Mouse (Mus musculus): Measurements from ENCODE around the gene Cyp17a1. TPM values are rescaled to one million over a fixed set of nuclear protein-coding genes. Genes with fewer than 3 reads are reported as not detected.

Cyp17a1 gene
- polyA plus RNA-seq (2012; rRNA removed), result not detected in 2 replicates

DNA sequence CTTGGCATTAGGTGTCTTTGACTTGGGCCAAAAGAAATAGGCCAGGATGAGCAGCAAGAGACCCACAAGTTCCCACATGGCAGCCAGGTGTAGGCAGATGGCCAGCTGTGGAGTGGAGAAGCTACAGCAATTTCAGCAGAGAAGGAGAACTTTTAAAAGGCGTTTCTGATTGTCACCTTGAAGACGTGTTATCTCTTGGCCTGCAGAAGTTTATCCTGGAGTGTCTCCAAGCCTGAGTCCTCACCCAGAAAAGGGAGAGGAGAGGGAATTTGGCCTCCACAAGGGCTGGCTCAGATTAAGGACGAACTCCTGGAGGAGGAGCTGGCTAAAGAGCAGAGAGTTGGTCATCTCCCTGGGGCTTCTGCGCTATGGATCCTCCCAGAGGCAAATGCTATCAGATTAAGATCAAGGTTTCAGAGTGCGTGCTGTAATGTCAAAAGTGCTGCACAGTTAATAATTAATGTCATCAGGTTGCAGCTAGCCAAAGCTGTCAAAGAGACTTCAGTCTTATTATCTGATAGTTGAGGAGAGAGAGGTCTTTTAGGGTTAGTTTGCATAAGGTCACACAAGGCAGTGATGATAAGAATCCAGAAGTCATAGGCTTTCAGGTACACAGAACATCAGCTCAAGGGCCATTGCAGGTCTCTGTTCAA, at the start of gene Cyp17a1:
Cyp17a1 (minus strand) TSS at position 407 of the 653 bp plus-strand sequence.
- no peak for TF ChIP-seq POLR2A (IDR thresholded peaks at IDR 0.05; ENCODE audit: borderline replicate concordance, extremely low read depth, insufficient read depth, insufficient read length, poor library complexity, severe bottlenecking)
- TF ChIP-seq CTCF (IDR thresholded peaks at IDR 0.05; ENCODE audit: borderline replicate concordance, extremely low read depth, insufficient read depth, insufficient read length), result no peak

DNA sequence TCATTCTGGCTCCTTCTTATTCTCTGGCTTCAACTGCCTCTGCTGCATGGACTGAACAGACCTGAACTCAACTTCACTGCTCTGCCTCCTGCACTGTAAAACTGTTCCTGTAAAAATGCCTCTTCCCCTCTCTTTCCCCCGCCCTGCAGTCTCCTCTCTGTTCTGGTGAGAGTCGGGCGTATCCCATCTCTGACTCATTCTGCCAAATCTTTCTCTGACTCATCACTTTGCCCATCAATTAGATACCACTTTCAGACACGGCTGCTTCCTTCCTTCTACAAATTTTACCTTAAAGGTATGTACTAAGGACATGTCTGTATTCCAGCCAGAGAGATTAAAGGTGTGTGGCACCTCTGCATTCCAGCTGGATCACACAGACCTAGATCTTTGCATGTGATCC, 45.2 kb upstream of the Cyp17a1 start:
- no peak for DNase-seq (ENCODE audit: low read depth)
- no peak for TF ChIP-seq CTCF (IDR thresholded peaks at IDR 0.05; ENCODE audit: borderline replicate concordance, extremely low read depth, insufficient read depth, insufficient read length)
- TF ChIP-seq POLR2A (IDR thresholded peaks at IDR 0.05; ENCODE audit: borderline replicate concordance, extremely low read depth, insufficient read depth, insufficient read length, poor library complexity, severe bottlenecking), result no peak

More for the DNA sequence above, at the start of gene Cyp17a1:
- DNase-seq (ENCODE audit: low read depth), result no peak

DNA sequence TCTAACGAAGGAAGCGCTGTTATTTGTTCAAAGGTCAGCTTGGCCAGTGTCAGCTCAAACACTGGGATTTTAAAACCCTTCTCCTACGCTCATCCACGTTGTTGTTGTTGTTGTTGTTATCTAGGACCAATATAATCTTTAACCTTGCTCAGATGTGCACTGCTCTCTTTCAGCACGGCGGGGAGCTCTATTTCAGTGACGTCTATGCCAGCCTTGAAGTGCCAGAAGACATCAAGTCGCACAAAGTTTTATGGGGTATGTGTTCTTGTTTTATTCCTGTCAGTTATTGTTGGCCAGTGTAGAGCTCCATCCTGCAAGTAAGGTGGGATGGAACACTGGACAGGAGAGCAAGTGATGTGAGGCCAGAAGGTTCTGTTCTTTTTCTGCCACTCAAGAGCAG, 42.0 kb upstream of the Cyp17a1 start:
- DNase-seq (ENCODE audit: low read depth), result no peak
- no peak for TF ChIP-seq CTCF (IDR thresholded peaks at IDR 0.05; ENCODE audit: borderline replicate concordance, extremely low read depth, insufficient read depth, insufficient read length)
- no peak for TF ChIP-seq POLR2A (IDR thresholded peaks at IDR 0.05; ENCODE audit: borderline replicate concordance, extremely low read depth, insufficient read depth, insufficient read length, poor library complexity, severe bottlenecking)

DNA sequence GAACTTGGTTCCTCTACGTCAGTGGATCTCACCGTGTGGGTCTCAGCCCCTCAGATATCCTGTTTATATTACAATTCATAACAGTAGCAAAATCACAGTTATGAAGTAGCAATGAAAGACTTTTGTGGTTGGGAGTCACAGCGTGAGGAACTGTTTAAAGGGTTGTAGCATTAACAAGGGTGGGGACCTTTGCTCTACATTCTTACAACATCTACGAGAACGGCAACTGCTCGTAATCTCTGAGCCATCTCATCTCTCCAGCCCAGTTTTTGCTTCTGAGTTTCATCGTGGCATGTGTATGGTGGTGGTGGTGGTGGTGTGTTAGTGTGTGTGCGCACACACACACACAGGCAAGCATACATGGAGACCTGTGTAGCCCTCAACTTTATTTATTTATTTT, 41.3 kb upstream of the Cyp17a1 start:
- DNase-seq (ENCODE audit: low read depth), result no peak
- TF ChIP-seq POLR2A (IDR thresholded peaks at IDR 0.05; ENCODE audit: borderline replicate concordance, extremely low read depth, insufficient read depth, insufficient read length, poor library complexity, severe bottlenecking), result no peak

DNA sequence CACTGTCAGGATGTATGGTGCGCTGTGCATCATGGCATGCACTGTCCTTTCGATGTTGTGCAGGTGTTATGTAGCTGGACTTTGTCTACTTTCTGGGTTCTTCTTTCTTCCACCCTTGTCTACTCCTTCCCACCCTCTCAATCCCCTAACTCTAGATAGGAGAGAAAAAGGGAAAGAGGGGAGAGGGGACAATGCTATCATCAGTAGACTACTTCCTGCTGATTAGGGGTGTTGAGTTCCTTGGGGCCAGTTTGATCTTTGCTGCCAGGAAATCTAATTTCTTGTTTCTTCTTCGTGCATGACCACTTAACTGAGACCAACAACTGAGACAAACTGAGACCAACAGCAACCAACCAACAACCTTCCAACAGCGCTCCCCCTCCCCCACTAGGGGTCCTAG, 37.6 kb upstream of the Cyp17a1 start:
- DNase-seq (ENCODE audit: low read depth), result no peak
- TF ChIP-seq CTCF (IDR thresholded peaks at IDR 0.05; ENCODE audit: borderline replicate concordance, extremely low read depth, insufficient read depth, insufficient read length), result no peak
- no peak for TF ChIP-seq POLR2A (IDR thresholded peaks at IDR 0.05; ENCODE audit: borderline replicate concordance, extremely low read depth, insufficient read depth, insufficient read length, poor library complexity, severe bottlenecking)

DNA sequence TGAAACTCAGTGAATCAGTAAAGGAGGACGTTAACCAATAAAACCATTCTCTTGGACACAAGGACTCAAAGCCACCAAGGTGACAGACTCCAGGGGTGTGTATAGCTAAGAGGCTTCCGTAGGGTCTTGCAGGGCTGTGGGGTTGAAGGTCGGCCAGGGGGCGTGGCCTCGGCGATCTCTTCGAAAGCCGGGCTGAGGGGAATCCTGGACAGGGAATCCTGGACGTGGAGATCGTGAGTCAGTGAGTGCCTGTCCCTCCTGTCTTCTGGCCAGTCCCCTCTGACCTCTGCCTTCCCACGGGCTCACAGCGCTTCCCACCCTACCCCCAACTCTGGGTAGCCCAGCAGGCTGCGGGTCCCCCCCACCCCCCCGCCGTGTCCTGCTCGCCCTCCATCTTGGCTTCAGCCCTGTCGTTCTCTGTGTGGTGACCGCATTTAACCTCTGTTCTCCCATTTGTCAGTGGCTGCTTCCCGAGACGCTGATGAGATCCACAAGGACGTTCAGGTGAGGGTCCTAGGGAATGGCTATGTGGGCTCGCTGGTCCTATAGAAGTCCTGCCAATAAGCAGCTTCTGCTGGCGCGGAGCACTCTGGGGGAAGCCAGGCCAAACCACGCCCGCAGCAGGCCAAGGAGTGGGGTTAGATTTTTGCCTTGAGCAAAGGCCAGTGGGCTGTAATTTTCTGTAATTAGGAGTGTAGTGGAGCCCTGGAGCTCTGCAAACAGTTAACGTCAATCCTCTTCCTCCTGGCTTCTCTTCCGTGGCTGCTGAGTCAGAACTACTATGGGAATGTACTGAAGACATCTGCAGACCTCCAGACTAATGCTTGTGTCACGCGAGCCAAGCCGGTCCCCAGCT, 34.6 kb upstream of the Cyp17a1 start, which contains the start of gene As3mt:
As3mt (plus strand) TSS at position 163 of the 856 bp plus-strand sequence.
- peak; percentile 64 for DNase-seq (ENCODE audit: low read depth)
- TF ChIP-seq CTCF (IDR thresholded peaks at IDR 0.05; ENCODE audit: borderline replicate concordance, extremely low read depth, insufficient read depth, insufficient read length) (no peak), POLR2A (IDR thresholded peaks at IDR 0.05; ENCODE audit: borderline replicate concordance, extremely low read depth, insufficient read depth, insufficient read length, poor library complexity, severe bottlenecking) (no peak)

DNA sequence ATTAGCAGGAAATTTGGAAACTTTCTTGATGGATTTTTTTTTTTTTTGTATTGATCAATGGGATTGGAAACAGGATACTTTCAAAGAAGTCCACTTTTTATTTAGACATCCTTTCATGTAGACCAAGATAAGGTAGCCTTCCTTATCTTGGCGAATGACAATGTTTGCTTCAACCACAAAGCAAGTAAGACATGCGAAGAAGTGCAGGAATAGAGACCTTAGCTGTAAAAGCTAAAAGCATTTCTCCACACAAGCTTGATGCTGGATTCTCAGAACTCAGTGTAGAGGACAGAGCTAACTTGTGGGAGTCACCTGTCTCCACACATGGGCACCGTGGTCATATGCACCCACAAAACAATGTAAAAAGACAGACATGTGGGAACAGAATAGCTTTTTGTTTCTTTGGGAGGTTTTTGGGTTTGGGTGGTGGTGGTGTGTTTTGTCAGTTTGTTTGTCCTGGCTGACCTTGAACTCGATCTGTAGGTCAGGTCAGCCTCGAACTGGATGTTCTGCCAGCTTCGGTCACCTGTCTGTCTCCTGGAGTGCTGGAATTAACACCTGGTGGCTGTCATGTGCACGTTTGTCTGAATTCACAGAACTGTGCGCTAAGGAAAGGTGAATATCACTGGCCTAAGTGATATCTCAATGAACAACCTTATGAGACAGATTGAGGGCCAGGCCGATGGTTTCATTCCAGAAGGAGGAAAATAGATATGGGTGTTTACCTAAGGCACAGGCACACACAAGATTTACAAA, 33.7 kb upstream of the Cyp17a1 start:
- no peak for DNase-seq (ENCODE audit: low read depth)
- TF ChIP-seq CTCF (IDR thresholded peaks at IDR 0.05; ENCODE audit: borderline replicate concordance, extremely low read depth, insufficient read depth, insufficient read length) (no peak), POLR2A (IDR thresholded peaks at IDR 0.05; ENCODE audit: borderline replicate concordance, extremely low read depth, insufficient read depth, insufficient read length, poor library complexity, severe bottlenecking) (no peak)

DNA sequence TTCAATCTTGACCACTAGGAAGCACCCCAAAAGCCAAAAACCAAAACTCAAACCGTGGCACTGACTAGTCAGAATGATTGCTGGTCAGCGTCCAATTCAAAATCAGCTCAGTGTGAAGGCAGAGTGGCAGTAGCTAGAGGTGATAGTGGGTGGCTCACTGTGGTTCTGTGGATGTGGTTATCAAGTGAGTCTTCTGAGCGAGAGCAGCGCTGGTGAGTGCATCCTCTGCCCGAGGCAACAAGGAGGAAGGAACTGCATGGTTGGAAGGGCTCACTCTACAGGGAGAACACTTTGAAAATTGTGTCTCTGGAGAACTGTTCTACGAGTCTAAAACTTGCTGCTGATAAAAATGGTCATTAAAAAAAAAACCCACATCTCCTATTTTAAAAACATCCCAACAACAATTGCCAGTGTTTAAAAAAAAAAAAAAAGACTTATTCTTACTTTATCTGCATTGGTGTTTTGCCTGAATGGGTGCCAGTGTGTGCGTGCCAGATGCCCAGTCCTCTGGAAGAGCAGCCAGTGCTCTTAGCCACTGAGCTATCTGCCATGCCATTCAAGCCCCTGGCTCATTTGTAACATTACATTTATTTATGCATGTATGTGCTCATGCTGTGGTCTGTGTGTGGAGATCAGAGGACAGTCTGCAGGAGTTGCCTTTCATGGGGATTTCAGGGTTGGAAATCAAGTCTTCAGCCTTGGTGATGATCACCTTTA, 33.0 kb upstream of the Cyp17a1 start:
- DNase-seq (ENCODE audit: low read depth), result no peak
- TF ChIP-seq CTCF (IDR thresholded peaks at IDR 0.05; ENCODE audit: borderline replicate concordance, extremely low read depth, insufficient read depth, insufficient read length), result no peak
- no peak for TF ChIP-seq POLR2A (IDR thresholded peaks at IDR 0.05; ENCODE audit: borderline replicate concordance, extremely low read depth, insufficient read depth, insufficient read length, poor library complexity, severe bottlenecking)

DNA sequence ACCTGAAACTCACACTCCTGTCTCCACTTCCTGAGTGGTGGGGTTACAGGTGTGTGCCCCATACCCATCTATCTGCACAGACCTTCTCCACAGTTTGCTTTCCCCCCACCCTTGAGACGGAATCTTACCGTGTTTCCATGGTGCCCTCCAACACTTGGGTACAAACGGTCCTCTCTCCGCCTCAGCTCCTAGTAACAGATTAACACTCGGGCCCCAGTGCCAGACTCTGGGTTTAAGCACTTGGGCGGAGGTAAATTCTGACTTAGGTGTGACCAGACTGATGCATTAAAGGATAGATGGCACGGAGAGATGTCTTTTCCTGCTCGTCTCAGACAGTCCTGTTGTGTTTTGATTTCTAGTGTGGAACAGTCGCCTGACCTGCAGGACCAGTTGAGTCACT, 28.2 kb upstream of the Cyp17a1 start:
- DNase-seq (ENCODE audit: low read depth), result no peak
- TF ChIP-seq POLR2A (IDR thresholded peaks at IDR 0.05; ENCODE audit: borderline replicate concordance, extremely low read depth, insufficient read depth, insufficient read length, poor library complexity, severe bottlenecking) (no peak), CTCF (IDR thresholded peaks at IDR 0.05; ENCODE audit: borderline replicate concordance, extremely low read depth, insufficient read depth, insufficient read length) (no peak)

DNA sequence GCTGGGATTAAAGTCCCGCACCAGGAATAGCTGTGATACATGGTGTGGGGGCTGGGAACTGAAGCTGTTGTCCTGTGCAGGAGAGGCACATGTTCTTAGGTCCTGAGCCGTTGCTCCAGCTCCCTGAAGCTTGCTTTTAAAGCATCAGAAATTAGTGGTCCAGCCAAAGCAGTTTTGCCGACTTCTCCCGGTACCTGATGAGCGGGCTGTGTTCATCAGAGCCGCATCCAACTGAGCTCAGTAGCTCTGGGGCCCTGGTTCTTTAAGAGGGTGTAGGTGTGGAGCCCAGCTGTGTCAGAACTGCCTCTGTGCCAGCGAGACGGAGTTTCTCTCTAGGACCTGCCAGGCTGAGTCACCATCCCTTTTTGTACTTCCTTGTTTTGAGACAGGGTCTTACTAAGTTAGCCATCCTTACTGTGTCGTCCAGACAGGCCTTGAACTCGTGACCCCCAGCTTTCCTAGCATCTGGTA, 26.1 kb upstream of the Cyp17a1 start:
- TF ChIP-seq CTCF (IDR thresholded peaks at IDR 0.05; ENCODE audit: borderline replicate concordance, extremely low read depth, insufficient read depth, insufficient read length), result no peak
- TF ChIP-seq POLR2A (IDR thresholded peaks at IDR 0.05; ENCODE audit: borderline replicate concordance, extremely low read depth, insufficient read depth, insufficient read length, poor library complexity, severe bottlenecking), result no peak
- DNase-seq (ENCODE audit: low read depth), result no peak
